Mouse (Mus musculus) ES-Bruce4 (cell line): ENCODE measurements around the gene Spg21. TPM values are rescaled to one million over a fixed set of nuclear protein-coding genes. Genes with fewer than 3 reads are reported as not detected.

Experiments used
- H3K27ac ChIP-seq: 2 replicates; pipeline ENCODE4 v1.5.1; 2012; ENCODE audit warnings: low read length, inconsistent platforms; ENCODE audit not compliant: insufficient read depth
- H3K27me3 ChIP-seq: 2 replicates; pipeline ENCODE4 v1.6.1; 2012; ENCODE audit warnings: mild to moderate bottlenecking, low read length, inconsistent platforms; ENCODE audit not compliant: control insufficient read depth, poor library complexity, insufficient read depth, severe bottlenecking
- H3K36me3 ChIP-seq: 2 replicates; pipeline ENCODE4 v1.6.1; 2012; ENCODE audit warnings: inconsistent platforms, mild to moderate bottlenecking, low read length, moderate library complexity; ENCODE audit not compliant: control insufficient read depth, poor library complexity, insufficient read depth, severe bottlenecking
- H3K4me1 ChIP-seq: one replicate; pipeline ENCODE4 v1.8.1; 2011; ENCODE audit warnings: low read length; ENCODE audit not compliant: control insufficient read depth, insufficient read depth
- H3K4me3 ChIP-seq: 2 replicates; pipeline ENCODE4 v1.5.1; 2011; ENCODE audit warnings: low read depth, mild to moderate bottlenecking, low read length
- H3K9ac ChIP-seq: 2 replicates; pipeline ENCODE4 v1.6.1; 2012; ENCODE audit warnings: low read depth, mild to moderate bottlenecking, inconsistent platforms; ENCODE audit not compliant: poor library complexity, severe bottlenecking
- H3K9me3 ChIP-seq: replicated peaks from 2 replicates; pipeline ENCODE4 v1.6.1; 2012; ENCODE audit warnings: mild to moderate bottlenecking, low read length, inconsistent platforms; ENCODE audit not compliant: control insufficient read depth, poor library complexity, insufficient read depth, severe bottlenecking
- CTCF ChIP-seq: IDR thresholded peaks from one replicate; pipeline ENCODE4 v1.8.1; 2011; ENCODE audit warnings: low read depth, low read length
- EP300 ChIP-seq: IDR thresholded peaks from 2 replicates; pipeline ENCODE4 v1.6.1; 2011; ENCODE audit warnings: low read depth, low read length; ENCODE audit not compliant: insufficient read depth
- POLR2A ChIP-seq: IDR thresholded peaks from one replicate; pipeline ENCODE4 v1.8.1; 2011; ENCODE audit warnings: low read length; ENCODE audit not compliant: insufficient read depth
- polyA plus RNA-seq: library from polyadenylated mRNA; stranded (reverse); fragments of >200 nt; gene quantifications from 2 replicates; pipeline ENCODE4 v1.2.4, GENCODE M21; 2011; ENCODE audit warnings: low read depth; ENCODE audit not compliant: missing spikeins, insufficient read depth, insufficient read length

The Spg21 gene
- polyA plus RNA-seq, 1 experiment = 50.8 TPM

- Histone ChIP-seq H3K4me3 (no peak overlapping the region), H3K27ac (no peak overlapping the region), H3K9me3 (no peaks in the 10 kb centered on the region), H3K9ac (no peak overlapping the region), H3K4me1 (no peaks in the 10 kb centered on the region), H3K36me3 (no peaks in the 10 kb centered on the region), H3K27me3 (no peaks in the 10 kb centered on the region)
- TF ChIP-seq EP300 (no peak), POLR2A (no peak), CTCF (no peak)
Observed at GRCm38 (mm10) chr9:65534111-65534510, 73.4 kb downstream of the Spg21 start.

GRCm38 (mm10) chr9:65535191-65535722 is 74.5 kb downstream of the Spg21 start:
- Histone ChIP-seq H3K36me3 (no peaks in the 10 kb centered on the region), H3K27me3 (no peaks in the 10 kb centered on the region), H3K4me3 (no peak overlapping the region), H3K9ac (no peak overlapping the region), H3K27ac (no peak overlapping the region), H3K4me1 (no peaks in the 10 kb centered on the region), H3K9me3 (no peaks in the 10 kb centered on the region)
- no peak for TF ChIP-seq POLR2A
- no peak for TF ChIP-seq EP300

- TF ChIP-seq EP300 = no peak
- TF ChIP-seq POLR2A = no peak
- TF ChIP-seq CTCF = no peak
- Histone ChIP-seq H3K4me3 (no peak overlapping the region), H3K4me1 (no peaks in the 10 kb centered on the region), H3K27ac (no peak overlapping the region), H3K27me3 (no peaks in the 10 kb centered on the region), H3K9me3 (no peaks in the 10 kb centered on the region), H3K36me3 (no peaks in the 10 kb centered on the region), H3K9ac (no peak overlapping the region)
Observed at GRCm38 (mm10) chr9:65535789-65536469, 75.2 kb downstream of the Spg21 start.

GRCm38 (mm10) chr9:65536491-65536890 is 75.7 kb downstream of the Spg21 start:
- no peaks in the 10 kb centered on the region for H3K36me3 ChIP-seq
- TF ChIP-seq CTCF (no peak), POLR2A (no peak), EP300 (no peak)
- H3K27me3 ChIP-seq = no peaks in the 10 kb centered on the region
- no peak overlapping the region for H3K9ac ChIP-seq
- H3K9me3 ChIP-seq = no peaks in the 10 kb centered on the region
- H3K27ac ChIP-seq = no peak overlapping the region
- H3K4me3 ChIP-seq = no peak overlapping the region
- no peaks in the 10 kb centered on the region for H3K4me1 ChIP-seq

Other genes starting within 250 kb of the Spg21 start
- gene Cilp, start 195.8 kb upstream of the Spg21 start, polyA plus RNA-seq = 0.15 and 0.17 TPM in 2 replicates
- gene Clpx, start 166.7 kb upstream of the Spg21 start, polyA plus RNA-seq = 29.6 and 31.5 TPM in 2 replicates
- gene Pdcd7, start 114.8 kb upstream of the Spg21 start, polyA plus RNA-seq = 31.1 and 37.7 TPM in 2 replicates
- gene Ubap1l, start 99.9 kb upstream of the Spg21 start, polyA plus RNA-seq = 1.5 and 1.8 TPM in 2 replicates
- 0.27 and 0.52 TPM in 2 replicates for gene Kbtbd13, start 69.3 kb upstream of the Spg21 start, polyA plus RNA-seq
- 0.33 and 0.40 TPM in 2 replicates for gene Rasl12, start 62.4 kb upstream of the Spg21 start, polyA plus RNA-seq
- not detected in 2 replicates for gene Slc51b, start 38.0 kb upstream of the Spg21 start, polyA plus RNA-seq
- 16.7 and 22.4 TPM in 2 replicates for gene Mtfmt, start 25.2 kb upstream of the Spg21 start, polyA plus RNA-seq
- not detected in 2 replicates for gene Ankdd1a, start 59.2 kb downstream of the Spg21 start, polyA plus RNA-seq
- gene Plekho2, start 119.1 kb downstream of the Spg21 start, polyA plus RNA-seq = 6.1 and 6.2 TPM in 2 replicates
- gene Pif1, start 126.2 kb downstream of the Spg21 start, polyA plus RNA-seq = 27.7 and 32.3 TPM in 2 replicates
- gene Rbpms2, start 168.7 kb downstream of the Spg21 start, polyA plus RNA-seq = 162 and 174 TPM in 2 replicates
- gene Oaz2, start 207.1 kb downstream of the Spg21 start, polyA plus RNA-seq = 69.0 and 81.5 TPM in 2 replicates